Mouse (Mus musculus) heart, adult 2 months (tissue): ENCODE results near the gene Fasn. TPM values are rescaled to one million over a fixed set of nuclear protein-coding genes. Genes with fewer than 3 reads are reported as not detected.
"Not testable (repeated sequence)": the region's sequence is repeated elsewhere in the genome, so short reads cannot be mapped to it uniquely, and the experiment has no call there.

Source experiments
- DNase-seq, 2 experiments: peaks; one replicate each; pipeline ENCODE4 v3.0.0; 2021
- H3K27ac ChIP-seq: fragments of 200-600 bp; 2 replicates; pipeline ENCODE4 v1.8.1; 2022
- H3K27me3 ChIP-seq: fragments of 200-500 bp; 2 replicates; pipeline ENCODE4 v1.6.1; 2012; ENCODE audit warnings: mild to moderate bottlenecking, low read length, inconsistent platforms, mixed read lengths; ENCODE audit not compliant: control insufficient read depth, insufficient read depth
- H3K36me3 ChIP-seq: fragments of 200-500 bp; 2 replicates; pipeline ENCODE4 v1.6.1; 2012; ENCODE audit warnings: low read length, inconsistent platforms; ENCODE audit not compliant: control insufficient read depth, insufficient read depth
- H3K4me1 ChIP-seq: fragments of 200-500 bp; 2 replicates; pipeline ENCODE4 v1.6.1; 2011; ENCODE audit warnings: low read length; ENCODE audit not compliant: control insufficient read depth, insufficient read depth
- H3K4me3 ChIP-seq: fragments of 200-600 bp; 2 replicates; pipeline ENCODE4 v1.8.1; 2022
- H3K79me2 ChIP-seq: fragments of 200-500 bp; replicated peaks from 2 replicates; pipeline ENCODE4 v1.6.1; 2012; ENCODE audit warnings: mild to moderate bottlenecking, inconsistent platforms, low read length, moderate library complexity, mixed read lengths; ENCODE audit not compliant: control insufficient read depth, insufficient read depth
- H3K9ac ChIP-seq: fragments of 200-500 bp; 2 replicates; pipeline ENCODE4 v1.6.1; 2012; ENCODE audit warnings: low read depth, mild to moderate bottlenecking, control low read depth, inconsistent platforms, low read length, mixed read lengths
- CTCF ChIP-seq: fragments of 200-600 bp; IDR thresholded peaks from 2 replicates; pipeline ENCODE4 v1.8.1; 2022; ENCODE audit warnings: antibody characterized with exemption, mild to moderate bottlenecking, moderate library complexity
- EP300 ChIP-seq: fragments of 200-500 bp; IDR thresholded peaks from 2 replicates; pipeline ENCODE4 v1.6.1; 2011; ENCODE audit warnings: low read depth, low read length, control low read depth; ENCODE audit not compliant: insufficient read depth
- POLR2A ChIP-seq: fragments of 200-500 bp; IDR thresholded peaks from 2 replicates; pipeline ENCODE4 v1.6.1; 2011; ENCODE audit warnings: mild to moderate bottlenecking, low read depth, low read length, control low read depth; ENCODE audit not compliant: insufficient read depth
- WGBS: fragments of 180-500 bp; shearing (Covaris S2); methylation state at CpG from one replicate; pipeline ENCODE4 v1.1.7; 2018; 5-methylcytosine and 5-hydroxymethylcytosine counted together
- intact Hi-C: fragments of 180-260 bp; cut with DNase I; formaldehyde crosslinking; loops from one replicate; pipeline ENCODE4 v1.15.1; 2025
- long read RNA-seq: library from polyadenylated mRNA; stranded (forward); transcript quantifications from one replicate; pipeline ENCODE4 v2.0.0, GENCODE M21; 2021
- polyA plus RNA-seq: library from polyadenylated mRNA; depleted of rRNA; stranded (reverse); fragments of >200 nt; gene quantifications from 2 replicates; pipeline ENCODE4 v1.2.3, GENCODE M21; 2012; rRNA removed
- total RNA-seq, 2 experiments: library from RNA; stranded (reverse); gene quantifications; 2 replicates each; pipeline ENCODE4 v1.2.3; 2021

Gene Fasn
- total RNA-seq (10 to 100 TPM; 22.0 to 32.1 TPM), polyA plus RNA-seq (318 and 731 TPM in 2 replicates)
- long read RNA-seq, full-length matches to known transcripts, result 10 of 30 reads
- long read RNA-seq, partial matches to known transcripts, result 18 of 30 reads
- long read RNA-seq, other reads (novel, unspliced or antisense), result 2 of 30 reads

- TF ChIP-seq POLR2A, result peak; percentile 94
- TF ChIP-seq EP300, result no peak
- peak; percentile 67 for TF ChIP-seq CTCF
- peak within 1 kb of the TSS; percentile 66 for H3K27ac ChIP-seq
- DNase-seq, result peak; percentile 95 to 97
- H3K4me1 ChIP-seq, result peaks cover 7% of the 10 kb centered on the region
- peak within 1 kb of the TSS; percentile 82 for H3K9ac ChIP-seq
- H3K36me3 ChIP-seq, result no peaks in the 10 kb centered on the region
- peak within 1 kb of the TSS; percentile 83 for H3K4me3 ChIP-seq
- no peaks in the 10 kb centered on the region for H3K27me3 ChIP-seq
- intact Hi-C loops, result loop anchor here (2.0 kb wide), 1 partner anchor 23 kb away; no protein-coding TSS in a partner anchor
- H3K79me2 ChIP-seq, result no peaks in the 10 kb centered on the region
- WGBS, result under 1% methylated on average over 106 of the region's 109 CpGs
These were observed at the start of gene Fasn for GRCm38 (mm10) chr11:120823956-120824786. Gene Fasn, minus strand, starts transcription at chr11:120824547.

GRCm38 (mm10) chr11:120873206-120873605 lies 48.9 kb upstream of the Fasn start:
- no peak overlapping the region for H3K9ac ChIP-seq
- H3K4me3 ChIP-seq, result no peak overlapping the region
- intact Hi-C loops, result no loop called here
- TF ChIP-seq EP300, result no peak
- TF ChIP-seq CTCF, result no peak
- TF ChIP-seq POLR2A, result no peak
- H3K36me3 ChIP-seq, result no peaks in the 10 kb centered on the region
- no peak overlapping the region for H3K27ac ChIP-seq
- peak in 1 of 2 experiments; percentile 33 for DNase-seq
- H3K79me2 ChIP-seq, result no peaks in the 10 kb centered on the region
- no peaks in the 10 kb centered on the region for H3K4me1 ChIP-seq
- H3K27me3 ChIP-seq, result no peaks in the 10 kb centered on the region
- WGBS, result 60% methylated on average over 6 of the region's 6 CpGs

- Histone ChIP-seq H3K36me3 (no peaks in the 10 kb centered on the region), H3K4me1 (no peaks in the 10 kb centered on the region), H3K27me3 (no peaks in the 10 kb centered on the region), H3K9ac (no peak overlapping the region), H3K27ac (no peak overlapping the region), H3K79me2 (no peaks in the 10 kb centered on the region), H3K4me3 (no peak overlapping the region)
- 91% methylated on average over 9 of the region's 9 CpGs for WGBS
- intact Hi-C loops, result no loop called here
- DNase-seq, result no peak
- no peak for TF ChIP-seq CTCF
- TF ChIP-seq POLR2A, result no peak
- no peak for TF ChIP-seq EP300
These were observed 47.2 kb upstream of the Fasn start for GRCm38 (mm10) chr11:120871521-120871920.

- Histone ChIP-seq H3K79me2 (no peaks in the 10 kb centered on the region), H3K27me3 (no peaks in the 10 kb centered on the region), H3K4me1 (no peaks in the 10 kb centered on the region), H3K27ac (no peak overlapping the region), H3K9ac (no peak overlapping the region), H3K4me3 (no peak overlapping the region), H3K36me3 (no peaks in the 10 kb centered on the region)
- TF ChIP-seq POLR2A (no peak), EP300 (no peak), CTCF (no peak)
- no peak for DNase-seq
- intact Hi-C loops, result no loop called here
- 89% methylated on average over 1 of the region's 1 CpGs for WGBS
These were observed 41.5 kb upstream of the Fasn start for GRCm38 (mm10) chr11:120865816-120866215.

- DNase-seq, result no peak
- TF ChIP-seq CTCF (no peak), EP300 (no peak), POLR2A (no peak)
- Histone ChIP-seq H3K79me2 (no peaks in the 10 kb centered on the region), H3K36me3 (no peaks in the 10 kb centered on the region), H3K27ac (no peak overlapping the region), H3K4me3 (no peak overlapping the region), H3K4me1 (no peaks in the 10 kb centered on the region), H3K9ac (no peak overlapping the region), H3K27me3 (no peaks in the 10 kb centered on the region)
- intact Hi-C loops, result no loop called here
- 88% methylated on average over 10 of the region's 10 CpGs for WGBS
These were observed 38.5 kb upstream of the Fasn start for GRCm38 (mm10) chr11:120862819-120863218.

- H3K4me3 ChIP-seq, intact Hi-C loops, DNase-seq, H3K36me3 ChIP-seq, H3K4me1 ChIP-seq, H3K27ac ChIP-seq, H3K9ac ChIP-seq, H3K27me3 ChIP-seq, H3K79me2 ChIP-seq: not testable (repeated sequence)
- WGBS, result 98% methylated on average over 3 of the region's 3 CpGs
These were observed 31.6 kb upstream of the Fasn start for GRCm38 (mm10) chr11:120855938-120856337.
